Mouse (Mus musculus) C2C12 (cell line): ENCODE measurements around the gene Gm37240.

Source experiments
- CTCF ChIP-seq: IDR thresholded peaks from one replicate; pipeline ENCODE4 v1.5.1; 2011; ENCODE audit not compliant: control insufficient read depth, insufficient read depth, insufficient read length
- MAX ChIP-seq: IDR thresholded peaks from one replicate; pipeline ENCODE4 v1.6.1; 2011; ENCODE audit warnings: mild to moderate bottlenecking, control low read depth
- MYOG ChIP-seq: IDR thresholded peaks from one replicate; pipeline ENCODE4 v1.6.1; 2011; ENCODE audit not compliant: control insufficient read depth, insufficient read length; ENCODE audit errors: extremely low read depth
- USF1 ChIP-seq: IDR thresholded peaks from one replicate; pipeline ENCODE4 v1.6.1; 2011; ENCODE audit warnings: low read depth, mild to moderate bottlenecking, control low read depth, moderate library complexity

- TF ChIP-seq CTCF, result no peak
- no peak for TF ChIP-seq MYOG
- TF ChIP-seq MAX, result no peak
- peak; percentile 68 for TF ChIP-seq USF1
Observed at GRCm38 (mm10) chr3:85829047-85829446, 58.3 kb downstream of the Gm37240 start.
